Mouse (Mus musculus) neural tube, embryonic 15.5 days (tissue): Measurements from ENCODE around the gene Grb2. TPM values are rescaled to one million over a fixed set of nuclear protein-coding genes. Genes with fewer than 3 reads are reported as not detected.

Experiments used
- ATAC-seq: fragments of 200-750 bp; cut with Nextera tagmentation; 2 replicates; pipeline ENCODE4 v1.8.0; 2017; ENCODE audit warnings: mild to moderate bottlenecking, moderate TSS enrichment, moderate library complexity; ENCODE audit not compliant: low FRiP score
- H3K27ac ChIP-seq: fragments of 300-500 bp; sonication (generic); replicated peaks from 2 replicates; pipeline ENCODE4 v1.5.1; 2015; ENCODE audit warnings: mild to moderate bottlenecking, inconsistent platforms
- H3K27me3 ChIP-seq: fragments of 300-500 bp; sonication (generic); replicated peaks from 2 replicates; pipeline ENCODE4 v1.6.1; 2015; ENCODE audit warnings: inconsistent platforms
- H3K36me3 ChIP-seq: fragments of 300-500 bp; sonication (generic); 2 replicates; pipeline ENCODE4 v1.6.1; 2015; ENCODE audit warnings: inconsistent platforms
- H3K4me1 ChIP-seq: fragments of 300-500 bp; sonication (generic); 2 replicates; pipeline ENCODE4 v1.6.1; 2015; ENCODE audit warnings: inconsistent platforms
- H3K4me2 ChIP-seq: fragments of 300-500 bp; sonication (generic); 2 replicates; pipeline ENCODE4 v1.6.1; 2015; ENCODE audit warnings: inconsistent platforms, mild to moderate bottlenecking, moderate library complexity
- H3K4me3 ChIP-seq: fragments of 300-500 bp; sonication (generic); replicated peaks from 2 replicates; pipeline ENCODE4 v1.5.1; 2015; ENCODE audit warnings: mild to moderate bottlenecking, inconsistent platforms
- H3K9ac ChIP-seq: fragments of 300-500 bp; sonication (generic); replicated peaks from 2 replicates; pipeline ENCODE4 v1.6.1; 2015; ENCODE audit warnings: mild to moderate bottlenecking, inconsistent platforms
- H3K9me3 ChIP-seq: fragments of 300-500 bp; sonication (generic); replicated peaks from 2 replicates; pipeline ENCODE4 v1.6.1; 2016; ENCODE audit warnings: inconsistent platforms
- WGBS: fragments of 180-500 bp; shearing (Covaris S2); methylation state at CpG from one replicate; pipeline ENCODE4 v1.1.7; 2015; ENCODE audit warnings: mixed read lengths; 5-methylcytosine and 5-hydroxymethylcytosine counted together
- polyA plus RNA-seq: library from polyadenylated mRNA; unstranded; fragments of >200 nt; fragmentation: Nextera tagmentation; extraction: Ambion mirVana; gene quantifications from 2 replicates; pipeline ENCODE4 v1.2.1, GENCODE M21; 2015

The Grb2 gene
- polyA plus RNA-seq, 1 experiment from 2014 or later: 192 TPM

- no peaks in the 10 kb centered on the region for H3K27me3 ChIP-seq
- H3K9ac ChIP-seq: no peak overlapping the region
- peaks cover 15% of the 10 kb centered on the region for H3K36me3 ChIP-seq
- H3K4me1 ChIP-seq: no peaks in the 10 kb centered on the region
- no peak overlapping the region for H3K4me3 ChIP-seq
- no peak overlapping the region for H3K4me2 ChIP-seq
- WGBS: 97% methylated on average over 3 of the region's 3 CpGs
- H3K9me3 ChIP-seq: no peaks in the 10 kb centered on the region
- H3K27ac ChIP-seq: no peak overlapping the region
- ATAC-seq: no peak
Observed at GRCm38 (mm10) chr11:115682411-115682810, 26.0 kb downstream of the Grb2 start.

GRCm38 (mm10) chr11:115679554-115680238 is 28.7 kb downstream of the Grb2 start:
- no peak for ATAC-seq
- WGBS: 98% methylated on average over 9 of the region's 9 CpGs

DNA sequence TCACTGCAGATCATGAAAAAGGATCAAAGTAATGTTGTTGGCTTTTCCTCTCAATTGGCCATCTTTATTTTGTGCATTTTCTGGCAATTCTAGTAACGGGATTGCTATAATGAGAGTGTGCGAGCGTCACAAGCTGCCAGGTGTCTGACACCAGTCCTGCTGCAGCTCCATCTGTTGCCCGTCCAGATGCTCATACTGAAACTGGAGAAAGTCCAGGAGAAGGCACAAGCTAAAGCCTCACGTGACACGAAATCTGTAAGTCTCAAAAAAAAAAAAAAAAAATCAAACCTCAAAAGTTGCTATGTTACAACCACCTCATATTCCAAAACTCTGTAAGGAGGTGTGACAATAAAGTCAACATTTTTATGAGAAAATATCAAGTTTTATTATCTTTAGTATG is 29.5 kb downstream of the Grb2 start:
- H3K4me1 ChIP-seq: peaks cover 8% of the 10 kb centered on the region
- no peak for ATAC-seq
- 91% methylated on average over 6 of the region's 6 CpGs for WGBS
- no peaks in the 10 kb centered on the region for H3K9me3 ChIP-seq
- no peak overlapping the region for H3K9ac ChIP-seq
- H3K36me3 ChIP-seq: peaks cover 20% of the 10 kb centered on the region
- no peak overlapping the region for H3K4me3 ChIP-seq
- no peak overlapping the region for H3K27ac ChIP-seq
- H3K27me3 ChIP-seq: no peaks in the 10 kb centered on the region
- H3K4me2 ChIP-seq: no peak overlapping the region

More at GRCm38 (mm10) chr11:115679554-115680238, 28.7 kb downstream of the Grb2 start:
- Histone ChIP-seq H3K9ac (no peak overlapping the region), H3K4me1 (no peaks in the 10 kb centered on the region), H3K27me3 (no peaks in the 10 kb centered on the region), H3K4me3 (no peak overlapping the region), H3K4me2 (no peak overlapping the region), H3K9me3 (no peaks in the 10 kb centered on the region), H3K27ac (no peak overlapping the region), H3K36me3 (peaks cover 20% of the 10 kb centered on the region)

DNA sequence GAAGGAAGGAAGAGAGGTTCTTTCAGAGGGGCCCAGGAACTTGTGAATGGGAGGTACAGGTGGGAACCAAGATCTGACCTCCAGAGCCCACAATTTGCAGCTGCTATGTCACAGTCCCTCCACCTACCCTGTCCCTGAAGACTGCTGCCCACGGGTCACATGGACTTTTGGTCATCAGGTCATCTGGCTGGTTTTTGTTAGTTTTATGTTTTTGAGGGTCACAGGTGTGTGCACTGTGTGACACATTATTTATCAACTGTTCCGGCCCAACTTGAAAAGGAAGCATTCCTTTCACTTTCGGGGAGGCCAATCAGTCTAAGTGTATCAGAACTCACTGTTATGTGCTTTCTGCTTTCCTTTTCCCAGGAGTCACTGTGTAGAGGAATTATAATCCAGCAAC is 30.9 kb downstream of the Grb2 start:
- H3K27me3 ChIP-seq: no peaks in the 10 kb centered on the region
- H3K9me3 ChIP-seq: no peaks in the 10 kb centered on the region
- H3K9ac ChIP-seq: no peak overlapping the region
- no peak overlapping the region for H3K4me3 ChIP-seq
- peaks cover 8% of the 10 kb centered on the region for H3K4me1 ChIP-seq
- 97% methylated on average over 3 of the region's 3 CpGs for WGBS
- H3K36me3 ChIP-seq: peaks cover 15% of the 10 kb centered on the region
- H3K4me2 ChIP-seq: no peak overlapping the region
- no peak for ATAC-seq
- no peak overlapping the region for H3K27ac ChIP-seq

- peaks cover 15% of the 10 kb centered on the region for H3K36me3 ChIP-seq
- WGBS: 93% methylated on average over 8 of the region's 8 CpGs
- ATAC-seq: no peak
- H3K9me3 ChIP-seq: no peaks in the 10 kb centered on the region
- H3K4me3 ChIP-seq: no peak overlapping the region
- H3K9ac ChIP-seq: no peak overlapping the region
- H3K27me3 ChIP-seq: no peaks in the 10 kb centered on the region
- H3K4me2 ChIP-seq: no peak overlapping the region
- H3K27ac ChIP-seq: no peak overlapping the region
- H3K4me1 ChIP-seq: peaks cover 12% of the 10 kb centered on the region
Observed at GRCm38 (mm10) chr11:115676738-115677137, 31.7 kb downstream of the Grb2 start.

DNA sequence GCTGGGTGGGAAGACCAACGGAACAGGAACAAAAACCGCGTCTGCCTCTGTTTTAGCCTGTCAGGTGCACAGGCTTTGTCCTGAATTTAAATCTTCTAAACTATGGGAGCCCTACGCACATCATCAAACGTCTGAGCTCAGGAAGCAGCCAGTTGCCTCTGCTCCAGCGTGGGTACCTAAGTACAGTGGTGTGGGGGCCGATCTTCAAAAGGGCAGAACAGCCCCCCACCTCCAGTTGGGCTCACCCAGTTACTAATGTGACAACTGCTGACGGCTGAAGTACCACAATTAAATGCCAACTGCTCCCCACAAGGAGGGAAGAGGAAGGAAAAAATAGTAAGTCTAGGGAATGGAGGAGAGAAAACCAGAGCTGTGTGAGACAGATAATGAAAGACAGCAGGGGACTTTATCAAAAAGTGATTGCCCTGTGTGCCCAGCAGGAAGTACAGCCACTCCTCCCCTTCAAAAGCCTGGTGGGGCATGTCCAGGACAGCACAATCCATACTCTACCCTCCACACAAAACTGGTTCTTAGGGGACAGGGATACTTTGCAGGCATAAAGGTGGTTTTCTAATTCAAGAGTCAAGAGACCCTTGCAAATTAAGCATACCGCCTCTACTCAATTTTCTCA is 34.0 kb downstream of the Grb2 start:
- Histone ChIP-seq H3K9me3 (no peaks in the 10 kb centered on the region), H3K9ac (no peak overlapping the region), H3K27ac (no peak overlapping the region; the same call in 1 of the 2 replicates), H3K27me3 (no peaks in the 10 kb centered on the region), H3K4me2 (no peak overlapping the region), H3K4me3 (no peak overlapping the region), H3K36me3 (peaks cover 15% of the 10 kb centered on the region), H3K4me1 (peaks cover 23% of the 10 kb centered on the region)
- 67% methylated on average over 9 of the region's 9 CpGs for WGBS
- ATAC-seq: no peak

- no peak overlapping the region for H3K4me3 ChIP-seq
- no peaks in the 10 kb centered on the region for H3K27me3 ChIP-seq
- H3K9me3 ChIP-seq: no peaks in the 10 kb centered on the region
- H3K27ac ChIP-seq: no peak overlapping the region
- no peak for ATAC-seq
- H3K36me3 ChIP-seq: peaks cover 12% of the 10 kb centered on the region
- H3K4me1 ChIP-seq: peaks cover 26% of the 10 kb centered on the region
- 85% methylated on average over 9 of the region's 9 CpGs for WGBS
- no peak overlapping the region for H3K4me2 ChIP-seq
- no peak overlapping the region for H3K9ac ChIP-seq
Observed at GRCm38 (mm10) chr11:115673471-115674234, 34.7 kb downstream of the Grb2 start.

DNA sequence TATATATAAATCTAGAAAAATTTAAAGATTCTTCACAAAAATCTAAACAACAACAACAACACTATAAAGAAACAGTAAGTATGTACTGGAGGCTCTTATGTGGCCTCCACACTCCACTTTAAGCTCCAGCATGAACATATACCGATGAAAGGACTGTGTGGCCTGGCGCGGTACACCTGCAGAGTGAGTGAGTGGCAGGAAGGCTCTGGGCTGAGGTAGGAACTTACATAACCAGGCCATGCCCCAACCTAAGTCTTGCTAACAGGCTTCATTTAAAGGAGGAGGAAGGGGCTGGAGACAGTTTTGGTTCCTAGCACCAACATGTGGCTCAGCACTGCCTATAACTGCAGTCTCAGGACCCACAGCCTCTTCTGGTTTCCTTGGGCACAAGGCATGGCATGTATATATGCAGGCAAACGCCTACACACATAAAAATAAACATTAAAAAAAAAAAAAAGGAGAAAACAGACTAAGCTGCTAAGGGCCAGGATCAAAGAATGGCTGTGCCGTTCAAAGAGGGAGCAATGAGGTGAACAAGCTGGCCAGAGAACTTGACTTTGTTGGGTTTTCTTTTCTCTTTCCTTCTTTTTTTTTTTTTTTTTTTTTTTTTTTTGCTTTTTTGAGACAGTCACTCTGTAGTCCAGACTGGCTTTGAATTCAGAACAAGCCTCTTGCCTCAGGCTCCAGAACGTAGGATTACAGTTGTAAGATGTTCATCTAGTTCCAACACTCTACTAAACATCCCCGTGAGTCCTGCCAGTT is 36.0 kb downstream of the Grb2 start:
- Histone ChIP-seq H3K4me2 (no peak overlapping the region), H3K4me3 (no peak overlapping the region), H3K36me3 (peaks cover 4% of the 10 kb centered on the region; the same call in 1 of the 2 replicates), H3K27me3 (no peaks in the 10 kb centered on the region), H3K9ac (no peak overlapping the region), H3K4me1 (peaks cover 26% of the 10 kb centered on the region), H3K27ac (no peak overlapping the region), H3K9me3 (no peaks in the 10 kb centered on the region)
- no peak for ATAC-seq
- WGBS: 83% methylated on average over 7 of the region's 7 CpGs

GRCm38 (mm10) chr11:115670451-115671050 is 37.8 kb downstream of the Grb2 start:
- Histone ChIP-seq H3K27ac (0 out of 2 replicates have a peak overlapping the region, but pooled peaks have one; percentile 14), H3K4me2 (no peak overlapping the region)
- no peak for ATAC-seq

DNA sequence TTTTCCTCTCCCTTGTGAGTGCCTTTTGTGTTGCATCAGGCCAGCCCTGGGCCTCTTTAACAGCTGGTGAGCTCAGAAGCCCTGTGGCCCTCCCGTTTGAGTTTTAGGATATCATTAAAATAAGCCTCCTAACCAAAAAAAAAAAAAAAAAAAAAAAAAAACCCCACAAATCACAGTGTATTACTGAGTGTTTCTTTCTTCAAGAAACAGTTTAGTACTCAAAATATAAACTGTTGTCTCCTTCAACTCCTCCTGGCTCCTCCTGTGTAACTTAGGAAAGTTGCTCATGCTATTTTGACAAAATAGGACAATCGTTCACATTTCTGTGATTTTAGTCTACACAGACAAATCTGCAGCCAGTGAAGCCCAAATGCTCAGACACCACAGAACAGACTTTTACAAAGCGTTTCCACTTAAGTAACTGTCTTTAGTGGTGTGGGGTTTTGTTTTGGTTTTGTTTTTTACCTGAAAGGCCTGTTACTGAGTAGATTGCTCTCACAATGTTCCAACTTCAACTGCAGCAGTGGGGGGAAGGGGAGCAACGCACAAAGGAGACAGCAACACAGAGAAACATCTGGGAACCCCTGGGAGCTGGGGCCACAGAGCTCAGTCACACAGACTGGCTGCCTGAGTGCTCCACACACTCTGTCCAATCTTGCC is 44.6 kb downstream of the Grb2 start:
- Histone ChIP-seq H3K4me2 (no peak overlapping the region), H3K36me3 (0 out of 2 replicates have a peak, but pooled peaks cover 3% of the 10 kb centered on the region), H3K9me3 (no peaks in the 10 kb centered on the region), H3K4me1 (0 out of 2 replicates have a peak, but pooled peaks cover 3% of the 10 kb centered on the region), H3K27me3 (no peaks in the 10 kb centered on the region), H3K4me3 (no peak overlapping the region), H3K9ac (no peak overlapping the region), H3K27ac (no peak overlapping the region; the same call in 1 of the 2 replicates)
- no peak for ATAC-seq
- 62% methylated on average over 4 of the region's 4 CpGs for WGBS

More at GRCm38 (mm10) chr11:115670451-115671050, 37.8 kb downstream of the Grb2 start:
- no peaks in the 10 kb centered on the region for H3K36me3 ChIP-seq
- no peak overlapping the region for H3K9ac ChIP-seq
- H3K27me3 ChIP-seq: no peaks in the 10 kb centered on the region
- no peaks in the 10 kb centered on the region for H3K9me3 ChIP-seq
- no peak overlapping the region for H3K4me3 ChIP-seq
- 23% methylated on average over 5 of the region's 5 CpGs for WGBS
- H3K4me1 ChIP-seq: peaks cover 26% of the 10 kb centered on the region
